Mouse (Mus musculus) hindlimb bud, embryonic 11.5 days (tissue): ENCODE measurements around the gene Mcm5.

Source experiments
- DNase-seq: peaks from one replicate; pipeline ENCODE4 v3.0.0-alpha.2; 2012; ENCODE audit warnings: low read depth, low spot score; ENCODE audit errors: extremely low spot score

Gene Mcm5

GRCm38 (mm10) chr8:75093399-75094156, 15.8 kb upstream of the Mcm5 start, which contains the start of gene Hmox1:
Gene Hmox1, plus strand, starts transcription at chr8:75093621.
- no peak for DNase-seq

- no peak for DNase-seq
Measured at GRCm38 (mm10) chr8:75102956-75103355, 6.4 kb upstream of the Mcm5 start.

- no peak for DNase-seq
Measured at GRCm38 (mm10) chr8:75103376-75103878, 5.9 kb upstream of the Mcm5 start.

DNA sequence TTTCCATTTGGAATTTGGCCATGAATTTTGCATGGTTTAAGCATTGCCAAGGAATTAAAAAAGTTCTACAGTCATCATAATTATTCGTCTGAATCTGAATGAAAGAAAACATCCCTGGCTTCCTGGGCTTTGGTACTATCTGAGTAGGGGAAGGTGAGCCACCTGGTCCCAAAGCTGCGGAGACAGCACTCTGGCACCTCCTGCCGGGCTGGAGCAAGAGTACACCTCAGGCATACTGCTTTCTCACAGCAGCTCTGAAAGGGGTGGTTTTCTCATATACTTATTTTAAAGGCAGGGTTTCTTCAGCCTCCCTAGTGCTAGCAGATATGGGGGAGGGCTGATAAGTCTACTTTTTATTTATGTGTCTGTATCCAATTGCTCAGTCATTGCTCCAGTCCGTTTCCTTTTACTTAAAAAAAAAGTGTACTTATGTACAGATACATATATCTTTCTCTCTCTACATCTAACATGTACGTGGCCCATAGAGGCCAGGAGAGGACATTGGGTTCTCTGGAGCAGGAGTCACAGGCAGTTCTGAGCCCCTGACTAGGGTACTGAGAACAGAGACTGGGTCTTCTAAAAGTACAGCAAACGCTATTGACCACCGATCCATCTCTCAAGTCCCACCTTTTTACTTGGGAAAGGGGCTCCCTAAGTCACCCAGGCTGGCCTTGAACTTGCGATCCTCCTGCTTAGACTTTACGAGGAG, 688 bp upstream of the Mcm5 start:
- peak; percentile 66 for DNase-seq

- DNase-seq: no peak
Measured at GRCm38 (mm10) chr8:75110093-75110492, 724 bp downstream of the Mcm5 start.

DNA sequence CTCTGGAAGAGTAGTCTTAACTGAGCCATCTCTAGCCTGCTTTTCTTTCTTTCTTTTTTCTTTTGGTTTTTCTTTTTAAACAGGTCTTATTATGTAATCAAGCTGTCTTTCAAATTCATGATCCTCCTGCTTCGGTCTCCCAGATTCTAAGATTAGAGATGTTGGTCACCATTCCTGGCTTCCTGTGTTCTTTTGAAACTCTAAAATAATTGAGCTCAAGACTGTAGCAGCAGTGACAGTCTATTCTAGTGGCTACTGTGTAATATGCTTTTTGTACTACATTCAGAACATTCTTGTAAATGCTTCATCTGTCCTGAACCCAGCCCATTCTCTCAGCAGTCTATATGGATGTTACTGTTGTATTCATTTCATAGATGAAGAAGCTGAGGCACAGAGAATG, 9.1 kb downstream of the Mcm5 start:
- no peak for DNase-seq

- no peak for DNase-seq
Measured at GRCm38 (mm10) chr8:75119287-75119686, 9.9 kb downstream of the Mcm5 start.

DNA sequence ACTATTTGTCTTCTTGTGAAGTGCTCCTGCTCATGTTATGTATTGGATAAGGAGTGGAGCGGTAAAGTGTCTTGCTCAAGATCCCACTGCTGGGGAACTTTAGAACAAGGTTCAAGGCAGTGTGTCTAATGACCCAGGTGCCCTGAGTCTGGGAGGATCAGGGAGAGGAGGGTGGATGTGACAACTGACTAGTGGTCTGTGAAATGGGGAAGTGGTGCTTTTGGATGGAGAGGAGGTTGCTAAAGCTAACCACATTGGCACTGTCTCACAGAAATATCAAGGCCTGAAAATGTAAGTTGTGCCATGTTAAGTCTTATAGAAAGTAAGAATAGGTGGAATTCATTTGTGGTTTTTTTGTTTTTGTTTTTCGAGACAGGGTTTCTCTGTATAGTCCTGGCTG, 10.4 kb downstream of the Mcm5 start:
- DNase-seq: no peak

DNA sequence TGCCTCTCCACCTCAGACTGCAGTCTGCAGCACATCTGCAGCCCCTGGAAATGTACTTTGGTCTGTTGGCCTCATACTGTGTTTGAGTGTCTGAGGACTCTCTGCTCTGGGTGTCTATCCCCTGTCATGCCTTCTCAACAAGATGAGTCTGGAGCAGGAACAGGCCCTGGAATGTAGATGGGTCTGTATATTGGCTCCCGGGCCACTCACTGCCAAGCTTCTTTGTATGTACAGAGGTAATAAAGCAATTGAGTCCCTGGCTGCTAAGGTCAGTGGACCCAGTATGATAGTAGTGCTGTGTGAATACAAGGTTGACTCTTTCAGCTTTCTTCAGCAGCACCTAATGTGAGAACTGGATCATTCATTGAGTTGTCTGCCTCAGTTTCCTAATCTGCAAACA, 18.0 kb downstream of the Mcm5 start:
- DNase-seq: no peak

DNA sequence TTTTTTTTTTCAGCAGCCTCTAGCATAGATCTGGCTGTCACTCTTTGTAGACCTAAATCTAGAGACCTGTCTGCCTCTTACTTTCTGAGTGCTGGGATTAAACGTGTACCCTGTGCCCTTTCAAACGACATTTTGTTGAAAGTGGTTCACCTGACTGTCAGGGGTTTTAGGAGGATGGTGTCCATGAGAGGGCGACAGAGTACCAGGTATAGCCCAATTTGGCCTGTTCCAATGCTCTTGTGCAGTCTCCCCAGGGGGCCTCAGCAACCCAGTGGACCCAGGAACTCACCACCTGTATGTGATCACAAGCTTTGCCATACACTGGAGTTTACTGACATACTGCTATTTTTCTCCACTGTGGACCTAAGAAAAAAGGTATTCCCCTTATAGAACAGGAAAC, 23.1 kb downstream of the Mcm5 start:
- DNase-seq: no peak

DNA sequence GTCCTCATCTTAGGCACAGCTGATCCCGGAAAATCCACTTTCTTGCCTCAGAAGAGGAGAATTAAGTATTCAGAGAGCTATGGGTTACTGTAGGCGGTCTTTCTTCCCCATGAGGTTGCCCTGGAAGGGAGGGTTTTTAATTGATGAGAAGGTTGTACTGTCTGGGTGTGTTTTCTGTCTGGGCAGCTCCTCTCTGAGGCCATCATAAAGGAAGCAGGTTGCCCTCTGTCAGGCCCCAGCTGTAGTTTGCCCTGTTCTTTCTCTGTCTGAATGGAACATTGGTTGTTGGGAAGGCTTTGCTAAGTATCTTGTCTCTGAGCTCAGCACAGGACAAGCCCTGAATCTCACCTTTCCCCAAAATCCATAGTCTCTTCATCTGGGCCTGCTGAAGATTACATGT, 24.0 kb downstream of the Mcm5 start:
- no peak for DNase-seq

GRCm38 (mm10) chr8:75134603-75135391, 25.4 kb downstream of the Mcm5 start:
- no peak for DNase-seq

DNA sequence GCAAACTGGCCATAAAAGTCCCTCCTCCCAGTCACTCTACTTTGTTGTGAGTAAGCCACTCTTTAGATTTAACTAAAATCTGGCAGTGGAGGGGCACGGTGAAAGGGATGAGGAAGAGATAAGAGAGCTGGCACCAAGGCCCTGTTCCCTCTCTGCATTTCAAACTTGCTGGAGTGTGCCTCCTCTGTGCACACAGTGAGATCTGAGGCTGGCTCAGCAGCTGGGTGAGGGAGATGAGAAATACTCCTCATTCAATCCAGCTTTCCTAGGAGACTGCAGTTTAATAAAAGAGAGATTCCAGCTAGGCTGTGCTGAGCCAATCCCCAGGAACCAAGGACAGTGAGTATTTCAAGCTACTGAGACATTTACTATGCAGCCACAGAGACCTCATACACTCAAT, 26.4 kb downstream of the Mcm5 start:
- no peak for DNase-seq

- DNase-seq: no peak
Measured at GRCm38 (mm10) chr8:75136256-75136655, 26.9 kb downstream of the Mcm5 start.

GRCm38 (mm10) chr8:75137536-75137935, 28.2 kb downstream of the Mcm5 start:
- DNase-seq: no peak

- DNase-seq: no peak
Measured at GRCm38 (mm10) chr8:75150911-75151610, 41.7 kb downstream of the Mcm5 start.

- no peak for DNase-seq
Measured at GRCm38 (mm10) chr8:75151743-75152142, 42.4 kb downstream of the Mcm5 start.

GRCm38 (mm10) chr8:75152505-75153082, 43.2 kb downstream of the Mcm5 start:
- DNase-seq: no peak

- no peak for DNase-seq
Measured at GRCm38 (mm10) chr8:75154855-75155478, 45.6 kb downstream of the Mcm5 start.

- DNase-seq: no peak
Measured at GRCm38 (mm10) chr8:75155740-75156322, 46.5 kb downstream of the Mcm5 start.
